ENCODE assay signal across 8 mouse cellular contexts in the genomic region with DNA sequence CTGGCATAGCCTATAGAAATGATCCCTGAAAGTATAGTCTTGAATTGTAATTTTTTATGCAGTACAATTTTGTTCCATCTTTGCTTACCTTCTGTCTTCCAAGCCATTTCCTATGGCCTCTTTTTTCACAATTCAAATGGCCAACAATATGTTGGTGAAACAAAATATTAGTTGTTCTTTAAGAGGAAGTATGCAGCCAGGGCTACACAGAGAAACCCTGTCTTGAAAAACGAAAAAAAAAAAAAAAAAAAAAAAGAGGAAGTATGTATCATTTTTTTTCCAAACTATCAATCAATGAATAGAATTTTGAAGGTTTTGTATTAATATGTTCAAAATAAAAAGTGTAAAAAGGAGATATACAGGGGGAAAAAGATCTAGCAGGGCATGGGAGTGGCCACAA.
"Had no signal": no experiment of that assay in that cellular context is flagged by ENCODE, and none has a peak within 500 bp of the region (broad histone marks: within the 10 kb centered on the region; RNA-seq: fewer than 3 reads in every experiment).

No protein-coding gene starts in this region.

- DNase-seq: kidney, adult 2 months; kidney, postnatal 10 days; kidney, postnatal 36 days; layer of hippocampus, postnatal 36 days; liver, embryonic 13.5 days; lung, adult 2 months; midbrain, embryonic 14.5 days; thymus, postnatal 25 days had no signal
